Mouse (Mus musculus): Measurements from ENCODE around the gene Spink4.
A peak's percentile ranks its signal among the peaks of the same experiment; 100 is the strongest.
"Not testable (repeated sequence)": the region's sequence is repeated elsewhere in the genome, so short reads cannot be mapped to it uniquely, and the experiment has no call there.

The Spink4 gene

DNA sequence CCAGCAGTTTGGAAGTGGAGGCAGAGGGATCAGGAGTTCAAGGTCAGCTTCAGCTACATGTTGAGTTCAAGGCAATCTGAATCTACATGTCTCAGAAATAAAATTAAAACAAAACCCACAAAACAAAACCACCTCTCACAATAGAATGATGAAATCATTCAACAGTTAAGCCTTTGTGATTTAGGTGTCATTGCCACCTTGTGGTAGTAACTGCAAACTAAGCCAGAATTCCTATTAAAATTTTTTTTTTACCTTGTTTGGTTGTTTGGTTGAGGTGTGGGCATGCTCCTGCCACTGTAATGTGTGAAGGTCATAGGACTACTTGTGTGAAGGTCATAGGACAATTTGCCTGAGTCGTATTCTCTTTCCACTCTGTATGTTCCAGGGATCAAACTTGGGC, 13.6 kb upstream of the Spink4 start:
- peak; percentile 82 for DNase-seq (ENCODE audit: low read depth)

DNA sequence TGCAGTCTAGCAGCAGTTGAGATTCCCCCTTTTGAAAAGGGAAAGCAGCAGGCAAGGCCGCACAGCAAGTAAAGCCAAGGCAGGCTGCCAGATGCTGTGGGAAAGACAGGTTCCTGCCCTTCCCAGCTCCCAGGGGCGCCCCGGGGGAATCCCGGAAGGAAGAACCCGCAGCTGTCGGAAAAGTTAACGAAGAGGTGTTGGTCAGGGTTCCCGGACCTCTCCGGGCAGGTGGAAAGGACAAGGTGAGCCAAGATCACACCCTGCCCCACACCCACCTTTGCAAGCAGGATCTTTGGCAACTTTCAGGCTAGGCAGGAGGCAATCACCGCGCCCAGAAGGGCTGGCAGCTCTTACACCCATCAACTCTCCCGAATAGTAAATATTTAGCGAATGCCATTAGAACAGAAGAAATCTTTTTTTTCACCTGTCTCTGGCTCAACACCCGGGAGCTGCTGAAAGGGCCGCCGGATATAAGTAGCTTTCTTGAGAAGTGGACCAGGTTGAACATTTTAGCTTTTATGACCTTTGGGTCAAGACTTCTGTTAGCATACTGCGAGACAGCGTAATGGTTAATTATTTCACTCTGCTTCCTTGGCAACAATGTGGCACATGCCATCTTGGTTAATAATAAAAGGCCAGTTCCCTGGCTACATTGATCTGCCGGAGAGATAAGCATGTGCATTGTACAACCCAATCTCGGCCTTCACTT, 11.4 kb upstream of the Spink4 start:
- no peak for DNase-seq (ENCODE audit: low read depth)

GRCm38 (mm10) chr4:40914287-40914867, 5.5 kb upstream of the Spink4 start:
- DNase-seq (ENCODE audit: low read depth) = peak; percentile 26

DNA sequence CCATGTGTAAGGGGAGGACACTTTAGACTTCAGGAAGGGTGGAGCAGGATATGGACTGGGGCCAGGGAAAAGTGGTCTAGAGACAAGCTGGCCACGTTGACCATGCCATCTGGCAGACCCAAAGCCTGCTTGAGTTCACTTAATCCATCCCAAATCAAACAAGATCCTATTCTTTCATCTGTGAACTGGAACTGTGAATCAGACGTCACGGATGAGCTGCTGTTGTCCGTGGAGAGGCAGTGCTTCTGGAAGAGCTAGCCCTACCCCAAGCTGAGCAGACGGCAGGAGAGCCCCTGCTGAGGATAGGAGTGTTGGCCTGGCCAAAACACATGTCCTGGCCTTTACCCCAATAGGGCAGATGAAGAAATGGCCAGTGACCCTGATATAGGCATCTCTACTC, 3.9 kb upstream of the Spink4 start:
- no peak for DNase-seq (ENCODE audit: low read depth)

DNA sequence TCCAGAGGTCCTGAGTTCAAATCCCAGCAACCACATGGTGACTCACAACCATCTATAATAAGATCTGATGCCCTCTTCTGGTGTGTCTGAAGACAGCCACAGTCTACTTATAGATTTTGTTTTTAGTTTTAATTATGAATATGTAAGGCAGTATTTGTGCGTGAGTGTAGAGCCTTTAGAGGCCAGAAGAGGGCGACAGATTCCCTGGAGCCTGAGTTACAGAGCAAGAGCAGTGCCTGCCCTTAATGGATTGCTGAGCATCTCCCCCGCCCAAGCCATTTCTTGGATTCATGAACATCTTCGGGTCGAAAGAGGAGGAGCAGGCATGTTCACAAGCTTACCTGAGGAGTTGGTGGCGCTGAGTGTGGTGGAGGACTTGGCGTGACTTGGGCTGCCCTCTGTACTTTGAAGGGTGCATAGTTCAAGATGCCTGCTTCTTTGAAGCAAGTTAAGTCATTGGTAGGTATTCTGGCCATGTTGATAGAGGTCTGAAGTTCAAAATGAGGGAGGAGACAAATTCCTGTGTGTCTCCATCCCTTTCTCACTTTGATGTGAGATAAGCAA, 3.2 kb upstream of the Spink4 start:
- DNase-seq (ENCODE audit: low read depth) = peak; percentile 42

DNA sequence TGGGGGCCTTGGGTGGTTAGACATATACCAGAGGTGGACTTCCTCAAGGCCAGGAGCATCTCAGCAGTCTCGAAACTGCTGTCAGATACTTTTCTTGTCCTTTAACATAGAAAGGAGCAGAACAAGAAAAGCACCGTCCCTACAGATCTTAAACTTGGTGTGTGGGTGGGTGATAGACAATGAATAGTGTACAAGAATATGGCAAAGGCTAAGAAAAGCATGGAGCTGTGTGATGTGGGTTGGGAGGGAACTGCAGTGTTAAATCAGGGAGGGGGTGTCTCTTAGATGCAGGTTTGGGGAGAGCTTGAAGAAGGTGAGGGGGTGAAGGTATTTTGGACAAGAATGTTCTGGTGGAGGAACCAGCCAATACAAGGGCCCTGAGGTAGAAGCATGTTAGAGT, 724 bp downstream of the Spink4 start:
- DNase-seq (ENCODE audit: low read depth) = no peak

- DNase-seq (ENCODE audit: low read depth) = no peak
These were observed 1.4 kb downstream of the Spink4 start for GRCm38 (mm10) chr4:40921288-40921687.

- no peak for DNase-seq (ENCODE audit: low read depth)
These were observed 3.3 kb downstream of the Spink4 start for GRCm38 (mm10) chr4:40923087-40923651.

DNA sequence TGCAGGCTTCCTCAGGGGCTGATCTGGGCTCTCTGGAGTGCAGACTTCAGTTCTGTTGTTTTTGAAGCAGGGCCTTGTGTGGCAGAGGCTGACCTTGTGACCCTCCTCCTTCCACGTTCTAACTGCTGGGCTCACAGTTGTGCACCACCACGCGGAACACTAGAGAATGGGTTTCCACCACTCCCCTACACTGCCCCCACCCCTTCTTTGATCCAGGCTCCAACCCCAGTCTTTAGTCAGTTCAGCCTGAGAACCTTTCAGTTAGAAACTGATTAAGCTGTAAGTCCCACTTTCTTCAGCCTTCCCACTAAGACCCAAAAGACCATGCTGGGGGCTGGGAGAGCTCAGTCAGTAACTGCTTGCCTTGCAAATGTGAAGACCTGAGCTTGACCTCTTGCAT, 5.7 kb downstream of the Spink4 start:
- DNase-seq (ENCODE audit: low read depth) = no peak

DNA sequence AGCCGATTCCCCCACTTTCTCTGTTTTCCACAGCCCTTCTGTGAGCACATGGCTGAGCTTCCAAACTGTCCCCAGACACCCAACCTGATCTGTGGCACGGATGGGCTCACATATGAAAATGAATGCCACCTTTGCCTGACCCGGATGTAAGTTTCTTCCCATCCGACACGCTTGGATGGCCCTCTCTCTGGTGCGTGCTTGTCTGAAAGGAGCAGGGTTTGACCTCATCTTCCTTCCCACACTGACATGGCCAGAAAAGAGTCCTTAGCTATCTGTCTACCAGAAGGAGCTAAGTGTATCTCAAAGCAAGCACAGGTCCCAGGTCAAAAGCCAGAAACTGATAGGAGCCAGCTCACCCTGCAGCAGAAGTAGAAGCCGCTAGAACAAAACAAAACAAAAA, 9.2 kb downstream of the Spink4 start:
- no peak for DNase-seq (ENCODE audit: low read depth)

- DNase-seq (ENCODE audit: low read depth) = no peak
These were observed 13.8 kb downstream of the Spink4 start for GRCm38 (mm10) chr4:40933694-40934093.

DNA sequence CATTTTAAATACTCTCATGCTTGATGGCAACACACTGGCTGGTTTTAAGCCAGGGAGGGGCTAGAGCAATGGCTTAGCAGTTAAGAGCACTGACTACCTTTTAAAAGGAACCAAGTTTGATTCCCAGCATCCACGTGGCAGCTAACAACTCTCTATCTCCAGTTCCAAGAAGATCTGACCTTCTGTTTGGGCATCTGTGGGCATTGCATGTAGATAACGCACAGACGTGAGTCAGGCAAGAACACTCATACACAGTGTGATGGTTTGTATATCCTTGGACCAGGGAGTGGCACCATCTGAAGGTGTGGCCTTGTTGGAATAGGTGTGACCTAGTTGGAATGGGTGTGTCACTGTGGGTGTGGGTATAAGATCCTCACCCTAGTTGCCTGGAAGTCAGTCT, 14.5 kb downstream of the Spink4 start:
- not testable (repeated sequence) for DNase-seq (ENCODE audit: low read depth)

DNA sequence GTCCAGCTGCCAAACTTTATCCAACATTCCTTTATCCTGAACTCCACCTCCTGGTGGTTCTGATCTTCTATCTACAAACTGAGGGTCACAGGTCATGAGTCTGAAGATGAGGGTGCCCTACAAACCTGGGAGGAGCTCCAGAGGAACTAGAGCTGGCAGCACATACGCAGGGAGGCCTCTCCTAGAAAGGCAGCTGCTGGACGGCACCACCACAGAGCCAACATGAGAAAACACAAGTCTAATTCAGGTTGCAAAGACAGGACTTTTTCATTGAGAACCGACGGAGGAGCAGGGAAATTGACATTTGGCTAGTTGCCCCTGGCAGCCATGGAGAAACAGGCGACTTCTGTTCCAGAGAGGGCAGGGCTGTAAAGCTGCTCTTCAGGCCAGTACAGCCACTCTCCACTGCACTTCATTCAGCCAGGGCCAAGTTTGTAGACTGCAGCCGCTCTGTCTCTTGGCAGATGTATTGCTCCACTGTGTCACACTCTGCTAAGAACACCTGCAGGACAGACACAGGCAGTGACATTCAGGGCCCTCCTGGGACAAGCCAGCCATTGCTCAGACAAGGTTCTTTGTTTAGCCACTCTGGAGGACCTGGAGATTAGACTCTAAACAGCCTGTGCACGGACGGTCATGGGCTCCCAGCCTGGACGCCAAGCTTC, 16.5 kb downstream of the Spink4 start:
- DNase-seq (ENCODE audit: low read depth) = no peak

GRCm38 (mm10) chr4:40938793-40939192, 18.9 kb downstream of the Spink4 start:
- DNase-seq (ENCODE audit: low read depth) = no peak

DNA sequence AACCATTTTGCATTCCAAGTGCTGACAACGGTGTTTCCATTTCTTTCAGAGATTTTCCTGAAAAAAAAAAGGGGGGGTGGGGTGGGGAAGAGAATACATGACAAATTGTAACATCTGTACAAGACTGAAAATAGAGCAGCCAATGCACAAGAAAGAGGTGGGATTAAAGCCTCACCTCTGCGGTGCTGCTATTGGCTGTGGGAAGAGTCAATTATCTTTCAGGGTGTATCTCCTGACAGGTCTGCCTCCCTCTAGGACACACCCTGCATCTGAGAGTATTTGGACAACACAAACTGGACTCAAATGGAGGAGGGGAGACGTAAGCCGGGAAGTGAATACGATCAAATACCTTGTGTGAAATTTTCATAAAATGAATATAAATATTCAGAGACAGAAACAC, 23.8 kb downstream of the Spink4 start:
- DNase-seq (ENCODE audit: low read depth) = no peak

DNA sequence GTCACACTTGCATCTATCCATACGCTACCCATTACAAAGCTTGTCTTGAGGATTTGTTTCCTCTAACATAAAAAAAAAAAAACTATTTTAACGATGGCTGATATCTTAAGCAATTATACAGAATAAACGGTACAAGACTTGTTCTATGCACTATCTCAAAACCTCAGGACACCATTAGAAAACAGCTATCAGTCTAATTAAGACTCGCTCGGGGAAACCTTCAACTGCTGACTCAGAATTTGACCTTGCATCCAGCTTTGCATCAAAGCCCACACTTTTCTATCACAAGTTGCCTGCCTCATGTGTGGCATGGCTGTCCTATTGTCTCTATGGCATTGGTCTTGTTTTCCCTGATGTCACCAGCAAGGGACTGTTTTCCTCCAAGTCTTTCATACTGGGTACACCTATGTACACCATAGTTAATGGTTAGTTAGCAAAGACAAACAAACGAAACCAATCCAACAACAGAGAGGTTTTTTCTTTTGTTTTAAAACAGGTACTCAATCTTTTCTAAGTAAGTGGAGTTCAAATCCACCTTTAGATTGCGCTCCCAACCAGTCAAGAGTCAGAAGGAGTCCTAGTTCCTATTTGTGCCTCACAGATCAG, 26.8 kb downstream of the Spink4 start:
- peak; percentile 19 for DNase-seq (ENCODE audit: low read depth)

DNA sequence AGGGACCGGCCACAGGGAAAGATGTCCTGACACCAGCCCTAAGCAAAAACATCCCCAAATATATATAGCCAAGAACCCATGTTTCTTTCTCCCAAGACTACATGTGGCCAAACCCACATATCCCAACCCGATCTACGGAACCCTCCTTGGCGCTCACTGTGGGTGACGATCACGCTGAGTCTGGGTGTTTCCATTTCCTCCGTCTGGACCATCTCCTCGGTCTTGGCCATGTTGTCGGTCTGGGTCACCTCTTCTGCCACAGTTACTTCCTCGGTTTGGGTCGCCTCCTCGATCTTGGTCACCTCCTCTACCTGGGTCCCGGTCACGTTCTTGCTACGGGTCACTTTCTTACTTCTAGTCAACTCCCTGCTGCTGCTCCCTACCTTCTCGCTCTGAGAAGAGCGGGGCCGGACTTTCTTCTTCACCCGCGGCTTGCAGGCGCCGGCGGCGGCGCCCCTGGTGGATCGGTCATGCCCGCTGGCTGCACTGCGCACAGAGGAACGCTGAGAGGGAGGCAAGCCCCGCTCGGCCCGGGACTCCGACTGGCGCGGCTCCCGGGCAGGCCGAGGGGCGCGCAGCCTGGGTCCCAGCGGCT, 27.8 kb downstream of the Spink4 start:
- peak; percentile 56 for DNase-seq (ENCODE audit: low read depth)

DNA sequence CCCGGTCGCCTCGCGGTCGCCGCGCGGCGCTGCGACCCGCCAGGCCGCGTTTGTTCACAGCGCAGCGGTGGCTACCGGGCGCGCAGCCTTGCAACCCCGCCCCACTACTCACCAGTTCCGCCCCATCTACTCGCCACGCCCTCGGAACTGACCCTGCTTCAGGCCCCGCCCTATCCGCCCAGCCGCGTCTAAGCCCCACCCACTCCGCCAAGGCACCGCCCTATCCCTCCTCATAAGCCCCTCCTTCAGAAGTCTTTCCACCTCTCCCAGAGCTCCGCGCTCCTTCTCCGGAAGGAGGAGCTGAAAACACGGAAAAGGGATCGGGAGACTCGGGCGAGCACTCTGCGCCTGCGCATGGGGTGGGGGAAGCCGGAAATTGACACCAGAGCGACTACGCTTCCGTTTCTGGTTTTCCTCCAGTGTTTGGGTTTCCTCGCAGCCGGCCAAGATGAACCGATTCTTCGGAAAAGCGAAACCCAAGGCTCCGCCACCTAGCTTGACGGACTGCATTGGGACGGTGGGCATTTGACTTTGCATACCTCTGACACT, 28.4 kb downstream of the Spink4 start, which contains the start of the genes Bag1 and Chmp5:
Gene Bag1 (minus strand): TSS at position 135 of the 549 bp plus-strand sequence.
Gene Chmp5 (plus strand): TSS at position 248 of the 549 bp plus-strand sequence.
- DNase-seq (ENCODE audit: low read depth) = peak; percentile 99

GRCm38 (mm10) chr4:40953521-40953920, 33.7 kb downstream of the Spink4 start:
- DNase-seq (ENCODE audit: low read depth) = peak; percentile 71

GRCm38 (mm10) chr4:40955942-40956341, 36.1 kb downstream of the Spink4 start:
- peak; percentile 26 for DNase-seq (ENCODE audit: low read depth)

DNA sequence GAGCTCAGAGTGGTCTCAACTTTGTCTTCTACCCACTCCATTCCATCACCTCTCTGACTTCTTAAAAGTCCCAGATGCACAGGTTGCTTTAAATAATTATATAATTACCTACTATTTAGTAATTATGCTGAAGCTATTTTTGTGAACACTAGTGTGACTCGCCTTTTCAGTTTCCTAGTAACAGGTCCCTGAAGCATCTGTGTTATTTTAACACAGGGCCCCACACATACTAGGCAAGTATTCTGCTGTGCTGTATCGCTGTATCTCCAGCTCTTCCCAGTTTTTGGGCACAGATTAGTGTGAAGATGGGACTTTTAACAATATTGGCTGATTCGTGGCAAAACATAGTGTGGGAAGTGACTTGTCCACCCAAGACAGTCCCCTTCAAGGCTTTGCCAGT, 43.7 kb downstream of the Spink4 start:
- no peak for DNase-seq (ENCODE audit: low read depth)

Measured in 416B (cell line).